In the genomic region with DNA sequence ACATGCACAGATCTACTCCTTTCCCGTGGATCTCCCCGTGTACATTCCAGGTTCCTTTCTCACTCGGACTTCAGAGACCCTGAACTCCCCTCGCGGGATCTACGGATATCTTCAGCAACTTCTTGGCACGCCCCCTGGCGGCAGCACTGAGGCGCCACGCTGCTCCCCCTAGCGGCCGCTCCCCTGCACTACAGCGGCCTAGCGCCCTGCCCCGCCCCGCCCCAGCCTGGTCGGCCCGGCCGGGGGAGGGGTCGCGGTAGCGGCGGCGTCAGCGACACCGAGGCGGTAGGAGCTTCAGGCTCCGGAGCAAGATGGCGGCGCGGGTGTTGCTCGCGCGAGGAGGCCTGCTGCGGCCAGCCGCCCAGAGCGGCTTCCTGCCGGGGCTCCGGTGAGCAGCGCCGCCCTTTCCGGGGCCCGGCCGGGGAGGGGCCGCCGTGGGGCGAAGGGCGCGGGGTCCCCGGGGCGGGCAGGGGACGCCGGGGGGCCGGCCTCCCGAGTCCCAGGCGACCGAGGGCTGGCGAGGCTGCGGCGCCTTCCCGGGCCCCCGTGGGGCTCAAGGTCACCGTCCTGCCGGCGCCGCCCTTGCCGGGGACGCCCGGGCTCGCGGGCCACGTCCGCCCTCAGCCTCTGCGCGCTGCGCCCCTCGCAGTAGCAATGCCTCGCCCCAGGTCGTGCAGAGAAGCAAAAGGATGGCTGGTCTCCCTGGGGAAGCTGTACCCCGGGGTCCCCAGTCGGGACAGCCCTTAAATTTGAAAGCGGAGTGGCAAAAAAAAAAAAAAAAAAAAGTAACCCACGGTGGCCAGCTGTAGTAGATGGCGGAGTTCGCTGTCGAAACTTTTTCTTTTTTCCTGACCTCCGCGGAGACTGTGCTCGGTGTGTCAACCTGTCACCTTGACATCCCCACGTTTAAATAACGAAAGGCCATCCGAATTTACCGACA, we compare ENCODE assay signal across 8 mouse cellular contexts. TPM values are rescaled to one million over a fixed set of nuclear protein-coding genes. Genes with fewer than 3 reads are reported as not detected.
DNase-seq lines count a peak whose midpoint lies in the region; ATAC-seq lines count a peak whose summit lies in the region.

A gene (plus strand): TSS at position 230 of the 940 bp plus-strand sequence.

- no peaks in the 10 kb centered on the region for H3K27me3 ChIP-seq in megakaryocyte, embryonic 14.5 days (replicated peaks)

- peaks cover 44% of the 10 kb centered on the region for H3K4me1 ChIP-seq in megakaryocyte, embryonic 14.5 days

- H3K9me3 ChIP-seq in megakaryocyte, embryonic 14.5 days, result no peaks in the 10 kb centered on the region

- peak within 1 kb of the TSS; percentile 96 for H3K4me3 ChIP-seq in megakaryocyte, embryonic 14.5 days (replicated peaks)

- peak; percentile 74 for ATAC-seq in common myeloid progenitor, adult 5-6 weeks (replicated peaks; ENCODE audit: low read depth, poor library complexity, severe bottlenecking)

- peaks cover 9% of the 10 kb centered on the region for H3K36me3 ChIP-seq in megakaryocyte, embryonic 14.5 days (replicated peaks; ENCODE audit: low read length)

- DNase-seq in WW6 (ENCODE audit: low read depth, low spot score), result peak; percentile 71
- DNase-seq in gastrocnemius, adult 8-10 months (ENCODE audit: low spot score in 2 of 2), result peak; percentile 89 to 90
- DNase-seq in hindlimb bud, embryonic 11.5 days (ENCODE audit: extremely low spot score, low read depth, low spot score), result peak; percentile 73
- DNase-seq in left cerebral cortex, adult 8-10 months (ENCODE audit: low spot score in 2 of 2), result peak; percentile 86 to 93
- DNase-seq in right cerebral cortex, postnatal 10 days (ENCODE audit: low spot score in 2 of 2), result peak; percentile 87 to 92
- peak; percentile 94 for DNase-seq in urinary bladder, postnatal 25 days (ENCODE audit: low spot score)

RNA-seq across cellular contexts. Expression of the gene that starts here (rescaled TPM):
- total RNA-seq in common myeloid progenitor, adult 5-6 weeks (2017), result 23.6 and 31.8 TPM in 2 replicates
- total RNA-seq in gastrocnemius, adult 8-10 months (2022), result 100 to 1,000 TPM; 494 to 562 (median 513) TPM
- 10 to 100 TPM; 87.2 to 95.0 (median 91.5) TPM for total RNA-seq in left cerebral cortex, adult 8-10 months (2022)
- 4.0 and 15.2 TPM in 2 replicates for polyA plus RNA-seq in megakaryocyte, embryonic 14.5 days (2012; ENCODE audit: insufficient read depth, low replicate concordance)

Comparison
In these comparisons a context has a peak if more than half of its experiments do, and no peak if none do; other contexts are left out.
1. Peak in every context shown above with its lines: DNase-seq, ATAC-seq and H3K4me3 ChIP-seq.
2. RNA of the gene that starts here (total RNA-seq): 494 to 562 TPM in gastrocnemius, adult 8-10 months; 87.2 to 95.0 TPM in left cerebral cortex, adult 8-10 months and 23.6 to 31.8 TPM in common myeloid progenitor, adult 5-6 weeks; every median in the first group is over 4 times any median in the second.